Comparison of ENCODE assay signal across 24 mouse cellular contexts in the genomic region with DNA sequence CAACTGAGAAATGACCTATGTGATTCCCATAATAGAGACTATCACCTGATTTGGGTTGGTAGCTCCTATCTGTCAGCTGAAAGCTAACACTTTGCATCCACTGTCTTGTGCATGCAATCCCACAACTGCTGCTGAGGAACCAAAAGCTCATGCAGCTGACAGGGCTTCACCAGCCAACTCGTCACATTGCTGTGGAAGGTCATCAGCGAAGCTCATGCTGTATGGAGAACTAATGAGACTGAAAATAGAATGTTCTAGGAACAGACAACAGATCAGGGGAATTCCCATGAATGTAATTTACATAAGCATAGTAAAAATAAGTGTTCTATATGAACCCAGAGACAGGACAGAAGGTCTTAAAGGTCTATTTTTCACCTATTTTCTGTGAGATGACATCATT.
A peak's percentile ranks its signal among the peaks of the same experiment; 100 is the strongest.
DNase-seq lines count a peak whose midpoint lies in the region; ATAC-seq and TF ChIP-seq lines count a peak whose summit lies in the region.
"Had no signal": no experiment of that assay in that cellular context is flagged by ENCODE, and none has a peak within 500 bp of the region (broad histone marks: within the 10 kb centered on the region; RNA-seq: fewer than 3 reads in every experiment).

No protein-coding gene starts in this region.

- H3K4me1 ChIP-seq in heart, embryonic 12.5 days (replicated peaks), result no peaks in the 10 kb centered on the region
- peaks cover 5% of the 10 kb centered on the region; the same call in 1 of the 2 replicates for H3K4me1 ChIP-seq in heart, postnatal 0 days (ENCODE audit: control insufficient read depth, insufficient read depth)
- H3K4me1 ChIP-seq: embryonic facial prominence, embryonic 10.5 days; heart, embryonic 13.5 days; kidney, embryonic 15.5 days; liver, embryonic 13.5 days; megakaryocyte, embryonic 14.5 days had no signal

- H3K4me2 ChIP-seq in heart, embryonic 12.5 days, result no peak overlapping the region
- no peak overlapping the region for H3K4me2 ChIP-seq in heart, postnatal 0 days (ENCODE audit: low read depth, low read length)
- H3K4me2 ChIP-seq: heart, embryonic 13.5 days; kidney, embryonic 15.5 days; liver, embryonic 13.5 days; lung, embryonic 14.5 days had no signal

- no peak overlapping the region for H3K4me3 ChIP-seq in heart, embryonic 12.5 days
- H3K4me3 ChIP-seq in heart, postnatal 0 days (ENCODE audit: low read depth, low read length), result no peak overlapping the region
- H3K4me3 ChIP-seq: embryonic facial prominence, embryonic 10.5 days; heart, embryonic 13.5 days; kidney, embryonic 15.5 days; liver, embryonic 13.5 days; megakaryocyte, embryonic 14.5 days had no signal

- H3K27me3 ChIP-seq in heart, embryonic 12.5 days (replicated peaks), result no peaks in the 10 kb centered on the region
- H3K27me3 ChIP-seq in heart, postnatal 0 days (ENCODE audit: control insufficient read depth, insufficient read depth, low read length), result no peaks in the 10 kb centered on the region
- no peaks in the 10 kb centered on the region for H3K27me3 ChIP-seq in splenic B cell, adult 2 months (ENCODE audit: control insufficient read depth, insufficient read depth, low read length, poor library complexity, severe bottlenecking)
- H3K27me3 ChIP-seq: heart, embryonic 13.5 days; kidney, embryonic 15.5 days; liver, embryonic 13.5 days; megakaryocyte, embryonic 14.5 days had no signal

- no peak for TF ChIP-seq CTCF in heart, postnatal 0 days (IDR thresholded peaks at IDR 0.05; ENCODE audit: low read depth)

- intact Hi-C loops in left cerebral cortex, postnatal 14 days (cut with DNase I), result no loop called here

- TF ChIP-seq EP300 in heart, postnatal 0 days (IDR thresholded peaks at IDR 0.05; ENCODE audit: low read depth), result no peak

- no peaks in the 10 kb centered on the region for H3K36me3 ChIP-seq in heart, embryonic 12.5 days
- no peaks in the 10 kb centered on the region for H3K36me3 ChIP-seq in heart, postnatal 0 days (replicated peaks; ENCODE audit: control insufficient read depth, insufficient read depth, low read length)
- no peaks in the 10 kb centered on the region for H3K36me3 ChIP-seq in splenic B cell, adult 2 months (ENCODE audit: control insufficient read depth, insufficient read depth, low read length, poor library complexity, severe bottlenecking)
- H3K36me3 ChIP-seq: embryonic facial prominence, embryonic 10.5 days; heart, embryonic 13.5 days; kidney, embryonic 15.5 days; liver, embryonic 13.5 days had no signal

- DNase-seq in heart, adult 8-10 months (ENCODE audit: low spot score), result peak; percentile 35
- peak; percentile 66 for DNase-seq in heart, postnatal 0 days (ENCODE audit: low spot score)
- peak; percentile 61 for DNase-seq in splenic B cell, adult 2 months (ENCODE audit: low read depth, low spot score)
- no peak for DNase-seq in left cerebral cortex, postnatal 14 days (ENCODE audit: low spot score in 2 of 2)
- no peak for DNase-seq in thymus, adult 18-20 months
- DNase-seq: adrenal gland, postnatal 14 days; cerebellum, adult 9-10 months; gastrocnemius, postnatal 14 days; kidney, postnatal 4 days; liver, embryonic 13.5 days; lung, embryonic 14.5 days; lung, postnatal 36 days; midbrain, embryonic 14.5 days; right cerebral cortex, postnatal 25 days had no signal

- 60% methylated on average over 2 of the region's 2 CpGs for WGBS in heart, embryonic 12.5 days
- WGBS in heart, postnatal 0 days, result 25% methylated on average over 2 of the region's 2 CpGs

- H3K9me3 ChIP-seq in heart, embryonic 12.5 days (replicated peaks), result peaks cover under 1% of the 10 kb centered on the region; the same call in 1 of the 2 replicates
- no peaks in the 10 kb centered on the region for H3K9me3 ChIP-seq in heart, postnatal 0 days (replicated peaks; ENCODE audit: control insufficient read depth, low read length)
- H3K9me3 ChIP-seq: embryonic facial prominence, embryonic 10.5 days; heart, embryonic 13.5 days; kidney, embryonic 15.5 days; liver, embryonic 13.5 days had no signal

- H3K9ac ChIP-seq in heart, embryonic 12.5 days, result no peak overlapping the region
- H3K9ac ChIP-seq in heart, postnatal 0 days (replicated peaks; ENCODE audit: low read depth, low read length), result no peak overlapping the region
- H3K9ac ChIP-seq: heart, embryonic 13.5 days; kidney, embryonic 15.5 days; liver, embryonic 13.5 days; lung, embryonic 14.5 days had no signal

- ATAC-seq in heart, embryonic 12.5 days (ENCODE audit: insufficient number of reproducible peaks, low FRiP score), result no peak
- ATAC-seq in CD4-positive, CD25-positive, alpha-beta regulatory T cell, adult 4 months, result peak; percentile 92
- ATAC-seq in heart, postnatal 0 days (ENCODE audit: insufficient read depth, low read depth), result peak; percentile 77
- ATAC-seq: forebrain, embryonic 16.5 days; hindbrain, embryonic 16.5 days; intestine, postnatal 0 days had no signal

- no peak overlapping the region for H3K27ac ChIP-seq in heart, embryonic 12.5 days (ENCODE audit: poor library complexity, severe bottlenecking)
- H3K27ac ChIP-seq in heart, postnatal 0 days (ENCODE audit: low read depth), result peak overlapping the region; percentile 51; the same call in 1 of the 2 replicates
- H3K27ac ChIP-seq: embryonic facial prominence, embryonic 10.5 days; heart, embryonic 13.5 days; kidney, embryonic 15.5 days; liver, embryonic 13.5 days; stomach, postnatal 0 days had no signal

Comparison
In these comparisons a context has a peak if more than half of its experiments do, and no peak if none do; other contexts are left out.
1. DNase-seq: peak in heart, adult 8-10 months (single experiment), heart, postnatal 0 days (single experiment) and splenic B cell, adult 2 months (single experiment); none in left cerebral cortex, postnatal 14 days (0 of 2) and thymus, adult 18-20 months (0 of 2).